Mouse (Mus musculus) E14TG2a.4 (cell line): ENCODE results near the gene Cd300lb.

Experiments
- CTCF ChIP-seq: conservative IDR thresholded peaks from 2 replicates; pipeline ENCODE4 v1.5.1; 2014; ENCODE audit warnings: low read length
- NANOG ChIP-seq: IDR thresholded peaks from 2 replicates; pipeline ENCODE4 v1.6.1; 2014; ENCODE audit warnings: borderline replicate concordance, low read length, mixed read lengths
- POU5F1 ChIP-seq: IDR thresholded peaks from 2 replicates; pipeline ENCODE4 v1.6.1; 2014; ENCODE audit warnings: low read length, borderline replicate concordance

DNA sequence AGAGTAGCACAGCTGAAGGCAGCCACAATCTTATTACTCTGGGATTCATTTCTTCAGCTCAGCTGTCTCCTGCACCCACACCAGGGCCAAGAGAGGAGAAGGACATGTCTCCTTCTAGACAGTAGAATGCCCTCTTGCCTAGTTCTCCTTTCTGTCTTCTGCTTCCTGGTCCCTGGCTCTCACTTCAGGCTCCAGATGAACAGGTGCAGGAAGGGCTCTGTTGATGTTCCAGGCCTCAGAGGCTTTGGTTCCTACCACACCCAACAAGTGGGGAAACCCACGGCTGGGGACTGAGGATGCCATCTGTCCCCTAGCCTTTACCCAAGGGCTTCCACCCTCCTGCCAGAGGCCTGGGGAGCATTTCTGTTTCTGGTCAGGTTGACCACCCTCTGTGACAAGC, 26.2 kb upstream of the Cd300lb start:
- no peak for TF ChIP-seq NANOG
- TF ChIP-seq CTCF: no peak
- no peak for TF ChIP-seq POU5F1
